Comparison of ENCODE assay signal across 7 mouse cellular contexts in genomic region chr1:75547351-75547750, GRCm38 (mm10). TPM values are rescaled to one million over a fixed set of nuclear protein-coding genes. Genes with fewer than 3 reads are reported as not detected.
A peak's percentile ranks its signal among the peaks of the same experiment; 100 is the strongest.
DNase-seq lines count a peak whose midpoint lies in the region; ATAC-seq and TF ChIP-seq lines count a peak whose summit lies in the region.

No protein-coding gene starts in this region.

- H3K36me3 ChIP-seq in lung, embryonic 14.5 days (ENCODE audit: insufficient read depth): peaks cover 12% of the 10 kb centered on the region
- peaks cover 33% of the 10 kb centered on the region for H3K36me3 ChIP-seq in forebrain, postnatal 0 days (ENCODE audit: insufficient read depth)
- H3K36me3 ChIP-seq in limb, embryonic 13.5 days: peaks cover 50% of the 10 kb centered on the region
- no peaks in the 10 kb centered on the region; the same call in 1 of the 2 replicates for H3K36me3 ChIP-seq in stomach, postnatal 0 days (ENCODE audit: control insufficient read depth, insufficient read depth, low read length)

- WGBS in lung, embryonic 14.5 days: 92% methylated on average over 13 of the region's 13 CpGs
- 94% methylated on average over 13 of the region's 13 CpGs for WGBS in forebrain, postnatal 0 days
- WGBS in limb, embryonic 13.5 days: 97% methylated on average over 13 of the region's 13 CpGs
- WGBS in stomach, postnatal 0 days: 94% methylated on average over 13 of the region's 13 CpGs

- no peak overlapping the region for H3K27ac ChIP-seq in lung, embryonic 14.5 days (ENCODE audit: low read depth)
- no peak overlapping the region for H3K27ac ChIP-seq in forebrain, postnatal 0 days (ENCODE audit: low read depth, low read length)
- no peak overlapping the region; the same call in 1 of the 2 replicates for H3K27ac ChIP-seq in limb, embryonic 13.5 days
- no peak overlapping the region for H3K27ac ChIP-seq in stomach, postnatal 0 days (replicated peaks)

- H3K9ac ChIP-seq in lung, embryonic 14.5 days: no peak overlapping the region
- no peak overlapping the region for H3K9ac ChIP-seq in forebrain, postnatal 0 days
- H3K9ac ChIP-seq in limb, embryonic 13.5 days: peak overlapping the region; percentile 92
- no peak overlapping the region for H3K9ac ChIP-seq in stomach, postnatal 0 days (ENCODE audit: low read length)

- TF ChIP-seq CTCF in lung, embryonic 14.5 days (IDR thresholded peaks at IDR 0.05; ENCODE audit: low read depth): no peak
- TF ChIP-seq CTCF in forebrain, postnatal 0 days (IDR thresholded peaks at IDR 0.05; ENCODE audit: low read depth): no peak
- TF ChIP-seq CTCF in stomach, postnatal 0 days (IDR thresholded peaks at IDR 0.05; ENCODE audit: low read depth): no peak

- TF ChIP-seq EP300 in stomach, postnatal 0 days (optimal IDR thresholded peaks at IDR 0.05): no peak

- peaks cover 6% of the 10 kb centered on the region; the same call in 1 of the 2 replicates for H3K4me1 ChIP-seq in lung, embryonic 14.5 days (ENCODE audit: insufficient read depth)
- peaks cover 14% of the 10 kb centered on the region for H3K4me1 ChIP-seq in forebrain, postnatal 0 days (ENCODE audit: insufficient read depth)
- peaks cover 17% of the 10 kb centered on the region for H3K4me1 ChIP-seq in limb, embryonic 13.5 days
- no peaks in the 10 kb centered on the region for H3K4me1 ChIP-seq in stomach, postnatal 0 days (replicated peaks; ENCODE audit: control insufficient read depth, insufficient read depth)

- H3K9me3 ChIP-seq in lung, embryonic 14.5 days (ENCODE audit: low read depth, low read length): no peaks in the 10 kb centered on the region
- H3K9me3 ChIP-seq in forebrain, postnatal 0 days (ENCODE audit: low read length): 0 out of 2 replicates have a peak, but pooled peaks cover 3% of the 10 kb centered on the region
- H3K9me3 ChIP-seq in limb, embryonic 13.5 days: no peaks in the 10 kb centered on the region
- H3K9me3 ChIP-seq in stomach, postnatal 0 days (ENCODE audit: control insufficient read depth, low read length): no peaks in the 10 kb centered on the region

- no peaks in the 10 kb centered on the region for H3K27me3 ChIP-seq in lung, embryonic 14.5 days (ENCODE audit: insufficient read depth, low read length)
- H3K27me3 ChIP-seq in forebrain, postnatal 0 days (ENCODE audit: insufficient read depth, low read length): no peaks in the 10 kb centered on the region
- H3K27me3 ChIP-seq in limb, embryonic 13.5 days: no peaks in the 10 kb centered on the region
- no peaks in the 10 kb centered on the region for H3K27me3 ChIP-seq in stomach, postnatal 0 days (ENCODE audit: control insufficient read depth, insufficient read depth, low read length)

- no peak for DNase-seq in lung, embryonic 14.5 days
- no peak for DNase-seq in lung, postnatal 36 days
- DNase-seq in forebrain, postnatal 0 days: no peak
- no peak for DNase-seq in stomach, postnatal 0 days (ENCODE audit: low spot score)
- DNase-seq in lung, postnatal 14 days: no peak
- DNase-seq in gastrocnemius, postnatal 4 days (ENCODE audit: low spot score in 2 of 2): no peak

- ATAC-seq in lung, embryonic 14.5 days (ENCODE audit: insufficient read depth): no peak
- no peak for ATAC-seq in forebrain, postnatal 0 days
- ATAC-seq in limb, embryonic 13.5 days (ENCODE audit: low FRiP score, low read depth): no peak
- ATAC-seq in stomach, postnatal 0 days (ENCODE audit: low FRiP score, low TSS enrichment): no peak

- H3K4me3 ChIP-seq in lung, embryonic 14.5 days (ENCODE audit: low read depth, low read length): no peak overlapping the region
- H3K4me3 ChIP-seq in forebrain, postnatal 0 days (ENCODE audit: low read depth, low read length): peak overlapping the region; percentile 52; the same call in 1 of the 2 replicates
- H3K4me3 ChIP-seq in limb, embryonic 13.5 days: peak overlapping the region; percentile 77
- no peak overlapping the region for H3K4me3 ChIP-seq in stomach, postnatal 0 days (ENCODE audit: low read depth, low read length)

- H3K4me2 ChIP-seq in lung, embryonic 14.5 days: peak overlapping the region; percentile 74
- peak overlapping the region; percentile 59 for H3K4me2 ChIP-seq in forebrain, postnatal 0 days (ENCODE audit: low read depth)
- H3K4me2 ChIP-seq in limb, embryonic 13.5 days (replicated peaks): peak overlapping the region; percentile 63
- peak overlapping the region; percentile 92 for H3K4me2 ChIP-seq in stomach, postnatal 0 days (replicated peaks; ENCODE audit: low read depth)

RNA-seq across cellular contexts. Expression of gene Slc4a3, which starts 1.3 kb away (rescaled TPM):
- 9.7 and 12.1 TPM in 2 replicates for polyA plus RNA-seq in lung, embryonic 14.5 days (2014; fragmentation: Nextera tagmentation; extraction: Ambion mirVana)
- total RNA-seq in forebrain, postnatal 0 days (2014; rRNA removed): 101 and 120 TPM in 2 replicates
- polyA plus RNA-seq in forebrain, postnatal 0 days (2015; fragmentation: Nextera tagmentation; extraction: Ambion mirVana): 56.0 and 73.0 TPM in 2 replicates
- 34.3 and 37.7 TPM in 2 replicates for polyA plus RNA-seq in limb, embryonic 13.5 days (2015; fragmentation: Nextera tagmentation; extraction: Ambion mirVana)
- polyA plus RNA-seq in stomach, postnatal 0 days (2015; fragmentation: Nextera tagmentation; extraction: Ambion mirVana): 7.1 and 7.9 TPM in 2 replicates
- 10 to 100 TPM; 18.5 to 23.6 TPM for total RNA-seq in gastrocnemius, postnatal 4 days (2021)

RNA-seq across cellular contexts. Expression of gene Stk11ip, which starts 26.0 kb away (rescaled TPM):
- polyA plus RNA-seq in lung, embryonic 14.5 days (2014; fragmentation: Nextera tagmentation; extraction: Ambion mirVana): 18.5 and 19.0 TPM in 2 replicates
- total RNA-seq in forebrain, postnatal 0 days (2014; rRNA removed): 25.8 and 34.7 TPM in 2 replicates
- polyA plus RNA-seq in forebrain, postnatal 0 days (2015; fragmentation: Nextera tagmentation; extraction: Ambion mirVana): 12.1 and 14.3 TPM in 2 replicates
- polyA plus RNA-seq in limb, embryonic 13.5 days (2015; fragmentation: Nextera tagmentation; extraction: Ambion mirVana): 23.4 and 25.5 TPM in 2 replicates
- polyA plus RNA-seq in stomach, postnatal 0 days (2015; fragmentation: Nextera tagmentation; extraction: Ambion mirVana): 6.7 and 6.8 TPM in 2 replicates
- total RNA-seq in gastrocnemius, postnatal 4 days (2021): 10 to 100 TPM; 14.2 to 15.2 TPM

RNA-seq across cellular contexts. Expression of gene Inha, which starts 40.5 kb away (rescaled TPM):
- polyA plus RNA-seq in lung, embryonic 14.5 days (2014; fragmentation: Nextera tagmentation; extraction: Ambion mirVana): 1.7 and 2.1 TPM in 2 replicates
- 24.5 and 26.6 TPM in 2 replicates for total RNA-seq in forebrain, postnatal 0 days (2014; rRNA removed)
- 19.6 and 24.8 TPM in 2 replicates for polyA plus RNA-seq in forebrain, postnatal 0 days (2015; fragmentation: Nextera tagmentation; extraction: Ambion mirVana)
- polyA plus RNA-seq in limb, embryonic 13.5 days (2015; fragmentation: Nextera tagmentation; extraction: Ambion mirVana): 14.2 and 14.3 TPM in 2 replicates
- polyA plus RNA-seq in stomach, postnatal 0 days (2015; fragmentation: Nextera tagmentation; extraction: Ambion mirVana): 4.7 and 6.1 TPM in 2 replicates
- total RNA-seq in gastrocnemius, postnatal 4 days (2021): 10 to 100 TPM; 13.4 to 15.1 TPM

RNA-seq across cellular contexts. Expression of gene Obsl1, which starts 41.1 kb away (rescaled TPM):
- 83.9 and 93.3 TPM in 2 replicates for polyA plus RNA-seq in lung, embryonic 14.5 days (2014; fragmentation: Nextera tagmentation; extraction: Ambion mirVana)
- total RNA-seq in forebrain, postnatal 0 days (2014; rRNA removed): 28.4 and 43.7 TPM in 2 replicates
- polyA plus RNA-seq in forebrain, postnatal 0 days (2015; fragmentation: Nextera tagmentation; extraction: Ambion mirVana): 18.7 and 22.9 TPM in 2 replicates
- polyA plus RNA-seq in limb, embryonic 13.5 days (2015; fragmentation: Nextera tagmentation; extraction: Ambion mirVana): 85.1 and 86.4 TPM in 2 replicates
- 17.9 and 21.2 TPM in 2 replicates for polyA plus RNA-seq in stomach, postnatal 0 days (2015; fragmentation: Nextera tagmentation; extraction: Ambion mirVana)
- total RNA-seq in gastrocnemius, postnatal 4 days (2021): 100 to 1,000 TPM; 203 to 213 TPM

Comparison
In these comparisons a context has a peak if more than half of its experiments do, and no peak if none do; other contexts are left out.
1. H3K4me3 ChIP-seq: peak in forebrain, postnatal 0 days (single experiment) and limb, embryonic 13.5 days (single experiment); none in lung, embryonic 14.5 days (single experiment) and stomach, postnatal 0 days (single experiment).
2. Peak in every context shown above with its lines, with median percentiles within 50 percentile points of each other: H3K4me2 ChIP-seq.